11 mouse cellular contexts compared by ENCODE assay signal in genomic region chr1:19211033-19211405, GRCm38 (mm10). TPM values are rescaled to one million over a fixed set of nuclear protein-coding genes. Genes with fewer than 3 reads are reported as not detected.
A peak's percentile ranks its signal among the peaks of the same experiment; 100 is the strongest.
DNase-seq lines count a peak whose midpoint lies in the region; ATAC-seq and TF ChIP-seq lines count a peak whose summit lies in the region.
"Had no signal": no experiment of that assay in that cellular context is flagged by ENCODE, and none has a peak within 500 bp of the region (broad histone marks: within the 10 kb centered on the region; RNA-seq: fewer than 3 reads in every experiment).

No protein-coding gene starts in this region.

- no peaks in the 10 kb centered on the region for H3K4me1 ChIP-seq in forebrain, embryonic 12.5 days
- H3K4me1 ChIP-seq in forebrain, embryonic 16.5 days (replicated peaks; ENCODE audit: control insufficient read depth, insufficient read depth, low read length): no peaks in the 10 kb centered on the region
- H3K4me1 ChIP-seq in limb, embryonic 12.5 days (replicated peaks): no peaks in the 10 kb centered on the region
- H3K4me1 ChIP-seq in neural tube, embryonic 13.5 days (replicated peaks): peaks cover 24% of the 10 kb centered on the region
- no peaks in the 10 kb centered on the region for H3K4me1 ChIP-seq in liver, postnatal 0 days (ENCODE audit: insufficient read depth)

- H3K9me3 ChIP-seq in forebrain, embryonic 12.5 days: no peaks in the 10 kb centered on the region
- H3K9me3 ChIP-seq in forebrain, embryonic 16.5 days (ENCODE audit: control insufficient read depth, low read length): no peaks in the 10 kb centered on the region
- H3K9me3 ChIP-seq in limb, embryonic 12.5 days: no peaks in the 10 kb centered on the region
- H3K9me3 ChIP-seq in neural tube, embryonic 13.5 days: no peaks in the 10 kb centered on the region
- no peaks in the 10 kb centered on the region for H3K9me3 ChIP-seq in liver, postnatal 0 days (ENCODE audit: low read length)

- under 1% methylated on average over 8 of the region's 8 CpGs for WGBS in forebrain, embryonic 12.5 days
- WGBS in forebrain, embryonic 16.5 days: 3% methylated on average over 8 of the region's 8 CpGs
- WGBS in limb, embryonic 12.5 days: 2% methylated on average over 8 of the region's 8 CpGs
- WGBS in neural tube, embryonic 13.5 days: 3% methylated on average over 8 of the region's 8 CpGs
- 2% methylated on average over 8 of the region's 8 CpGs for WGBS in liver, postnatal 0 days (ENCODE audit: insufficient replicate concordance)

- H3K36me3 ChIP-seq in forebrain, embryonic 12.5 days (replicated peaks): no peaks in the 10 kb centered on the region
- H3K36me3 ChIP-seq in forebrain, embryonic 16.5 days (ENCODE audit: control insufficient read depth, insufficient read depth): no peaks in the 10 kb centered on the region
- no peaks in the 10 kb centered on the region for H3K36me3 ChIP-seq in limb, embryonic 12.5 days
- H3K36me3 ChIP-seq in neural tube, embryonic 13.5 days: no peaks in the 10 kb centered on the region
- no peaks in the 10 kb centered on the region for H3K36me3 ChIP-seq in liver, postnatal 0 days (replicated peaks; ENCODE audit: insufficient read depth, low read length)

- peak; percentile 62 for DNase-seq in kidney, adult 18-20 months
- no peak for DNase-seq in liver, postnatal 0 days
- DNase-seq in layer of hippocampus, adult 11-12 months (ENCODE audit: low spot score): no peak
- DNase-seq in adrenal gland, adult 18-20 months (ENCODE audit: low spot score in 2 of 2): no peak

- TF ChIP-seq CTCF in liver, postnatal 0 days (IDR thresholded peaks at IDR 0.05; ENCODE audit: low read depth): no peak

- no peak for TF ChIP-seq EP300 in liver, postnatal 0 days (IDR thresholded peaks at IDR 0.05; ENCODE audit: low read depth)

- H3K4me3 ChIP-seq in forebrain, embryonic 12.5 days (replicated peaks): peak overlapping the region; percentile 31; the same call in 1 of the 2 replicates
- H3K4me3 ChIP-seq in forebrain, embryonic 16.5 days (replicated peaks; ENCODE audit: low read length): no peak overlapping the region
- peak overlapping the region; percentile 45 for H3K4me3 ChIP-seq in limb, embryonic 12.5 days (replicated peaks)
- H3K4me3 ChIP-seq in neural tube, embryonic 13.5 days: peak overlapping the region; percentile 48
- no peak overlapping the region for H3K4me3 ChIP-seq in liver, postnatal 0 days (ENCODE audit: low read depth, low read length)
- H3K4me3 ChIP-seq: layer of hippocampus, adult 2 months had no signal

- H3K27me3 ChIP-seq in forebrain, embryonic 12.5 days: peaks cover 81% of the 10 kb centered on the region
- H3K27me3 ChIP-seq in forebrain, embryonic 16.5 days (replicated peaks; ENCODE audit: control insufficient read depth, insufficient read depth, low read length): peaks cover 58% of the 10 kb centered on the region
- peaks cover 73% of the 10 kb centered on the region for H3K27me3 ChIP-seq in limb, embryonic 12.5 days
- peaks cover 62% of the 10 kb centered on the region for H3K27me3 ChIP-seq in neural tube, embryonic 13.5 days
- peaks cover 79% of the 10 kb centered on the region for H3K27me3 ChIP-seq in liver, postnatal 0 days (ENCODE audit: insufficient read depth, low read length)

- no peak for ATAC-seq in forebrain, embryonic 12.5 days (ENCODE audit: low FRiP score)
- ATAC-seq in forebrain, embryonic 16.5 days: no peak
- ATAC-seq in limb, embryonic 12.5 days (ENCODE audit: insufficient number of reproducible peaks, insufficient read depth, low FRiP score, low TSS enrichment, low read depth): no peak
- ATAC-seq in neural tube, embryonic 13.5 days (ENCODE audit: low read depth): no peak
- no peak for ATAC-seq in liver, postnatal 0 days

- H3K27ac ChIP-seq in forebrain, embryonic 12.5 days: 0 out of 2 replicates have a peak overlapping the region, but pooled peaks have one; percentile 19
- no peak overlapping the region for H3K27ac ChIP-seq in forebrain, embryonic 16.5 days (ENCODE audit: low read length)
- H3K27ac ChIP-seq in limb, embryonic 12.5 days: peak overlapping the region; percentile 86
- peak overlapping the region; percentile 84 for H3K27ac ChIP-seq in neural tube, embryonic 13.5 days (replicated peaks)
- no peak overlapping the region for H3K27ac ChIP-seq in liver, postnatal 0 days (ENCODE audit: low read depth)
- H3K27ac ChIP-seq: layer of hippocampus, adult 2 months had no signal

- no peak overlapping the region for H3K9ac ChIP-seq in forebrain, embryonic 12.5 days
- H3K9ac ChIP-seq in forebrain, embryonic 16.5 days (replicated peaks; ENCODE audit: low read depth, low read length): no peak overlapping the region
- peak overlapping the region; percentile 65 for H3K9ac ChIP-seq in limb, embryonic 12.5 days (replicated peaks)
- H3K9ac ChIP-seq in neural tube, embryonic 13.5 days: peak overlapping the region; percentile 79
- no peak overlapping the region for H3K9ac ChIP-seq in liver, postnatal 0 days (replicated peaks)

- H3K4me2 ChIP-seq in forebrain, embryonic 12.5 days: no peak overlapping the region
- H3K4me2 ChIP-seq in forebrain, embryonic 16.5 days (ENCODE audit: low read length): no peak overlapping the region
- H3K4me2 ChIP-seq in limb, embryonic 12.5 days: peak overlapping the region; percentile 57
- peak overlapping the region; percentile 55 for H3K4me2 ChIP-seq in neural tube, embryonic 13.5 days
- no peak overlapping the region for H3K4me2 ChIP-seq in liver, postnatal 0 days (ENCODE audit: low read depth, low read length)

RNA-seq across cellular contexts. Expression of gene Tfap2b, which starts 2.3 kb away (rescaled TPM):
- polyA plus RNA-seq in forebrain, embryonic 12.5 days (2016; fragmentation: Nextera tagmentation; extraction: Ambion mirVana): 11.3 and 21.0 TPM in 2 replicates
- polyA plus RNA-seq in forebrain, embryonic 16.5 days (2015; fragmentation: Nextera tagmentation; extraction: Ambion mirVana): 2.4 and 3.0 TPM in 2 replicates
- 49.9 and 52.6 TPM in 2 replicates for polyA plus RNA-seq in limb, embryonic 12.5 days (2016; fragmentation: Nextera tagmentation; extraction: Ambion mirVana)
- polyA plus RNA-seq in neural tube, embryonic 13.5 days (2015; fragmentation: Nextera tagmentation; extraction: Ambion mirVana): 75.0 and 76.0 TPM in 2 replicates
- polyA plus RNA-seq in liver, postnatal 0 days (2015; fragmentation: Nextera tagmentation; extraction: Ambion mirVana): not detected in 2 replicates
- 1 to 10 TPM; 8.5 to 8.6 TPM for total RNA-seq in adrenal gland, adult 18-20 months (2021)
- total RNA-seq: gastrocnemius, adult 8-10 months had no signal
- polyA plus RNA-seq: liver, embryonic 16.5 days had no signal

Comparison
In these comparisons a context has a peak if more than half of its experiments do, and no peak if none do; other contexts are left out.
1. H3K27ac ChIP-seq: peak in forebrain, embryonic 12.5 days (single experiment), limb, embryonic 12.5 days (single experiment) and neural tube, embryonic 13.5 days (single experiment); none in forebrain, embryonic 16.5 days (single experiment) and liver, postnatal 0 days (single experiment).
2. H3K4me3 ChIP-seq: peak in forebrain, embryonic 12.5 days (single experiment), limb, embryonic 12.5 days (single experiment) and neural tube, embryonic 13.5 days (single experiment); none in forebrain, embryonic 16.5 days (single experiment) and liver, postnatal 0 days (single experiment).
3. H3K4me2 ChIP-seq: peak in limb, embryonic 12.5 days (single experiment) and neural tube, embryonic 13.5 days (single experiment); none in forebrain, embryonic 12.5 days (single experiment), forebrain, embryonic 16.5 days (single experiment) and liver, postnatal 0 days (single experiment).
4. H3K9ac ChIP-seq: peak in limb, embryonic 12.5 days (single experiment) and neural tube, embryonic 13.5 days (single experiment); none in forebrain, embryonic 12.5 days (single experiment), forebrain, embryonic 16.5 days (single experiment) and liver, postnatal 0 days (single experiment).